Mouse (Mus musculus): ENCODE results near the gene Flii.

The Flii gene

DNA sequence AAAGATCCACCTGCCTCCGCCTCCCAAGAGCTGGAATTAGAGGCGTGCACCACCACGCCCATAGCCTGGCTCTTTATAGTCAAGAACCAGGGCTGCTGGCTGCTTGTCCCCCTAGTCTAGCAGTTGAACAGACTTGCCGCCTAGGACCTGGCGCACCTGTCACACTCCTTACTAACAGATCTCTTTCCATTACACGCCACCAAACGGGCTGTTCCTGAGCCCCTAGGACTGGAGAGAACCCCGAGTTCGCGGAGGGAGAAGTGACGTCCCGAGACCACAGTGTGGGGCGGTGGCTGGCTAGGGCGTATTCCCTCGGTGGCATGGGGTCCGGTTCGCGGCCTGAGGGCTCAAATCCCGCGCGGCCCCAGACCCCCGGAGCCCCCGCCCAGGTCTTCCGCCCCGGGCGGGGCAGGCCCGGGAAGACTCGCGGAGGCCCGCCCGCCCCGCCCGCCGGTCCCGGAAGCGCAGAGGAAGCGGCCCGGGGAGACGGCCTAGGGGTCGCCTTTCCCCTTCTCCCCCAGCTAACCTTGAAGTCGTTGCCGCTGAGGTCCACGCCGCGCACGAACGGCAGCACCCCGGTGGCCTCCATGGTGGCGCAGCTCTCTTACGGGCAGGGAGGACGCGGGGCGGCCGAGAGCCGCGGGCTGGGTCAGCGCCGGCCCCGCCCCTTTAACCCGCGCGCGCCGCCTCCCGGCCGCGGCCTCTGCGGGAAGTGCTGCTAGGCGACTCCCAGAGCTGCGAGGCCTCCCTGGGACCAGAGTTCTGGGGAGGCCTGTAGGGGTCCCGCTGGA is at the start of gene Flii:
Gene Flii (minus strand): TSS at position 663 of the 791 bp plus-strand sequence.
- H3K9me3 ChIP-seq (ENCODE audit: low read length) = no peaks in the 10 kb centered on the region
- peaks cover 58% of the 10 kb centered on the region for H3K4me1 ChIP-seq (replicated peaks; ENCODE audit: low read depth, low read length)
- TF ChIP-seq NANOG (IDR thresholded peaks at IDR 0.05; ENCODE audit: borderline replicate concordance, low read length) (no peak), POU5F1 (IDR thresholded peaks at IDR 0.05; ENCODE audit: borderline replicate concordance, low read length) (no peak)
- H3K27me3 ChIP-seq (ENCODE audit: insufficient read depth, low read length) = peaks cover 6% of the 10 kb centered on the region; the same call in 1 of the 2 replicates
- H3K4me3 ChIP-seq (replicated peaks; ENCODE audit: low read length) = peak within 1 kb of the TSS; percentile 89
- H3K36me3 ChIP-seq (ENCODE audit: insufficient read depth, low read length) = peaks cover 44% of the 10 kb centered on the region

DNA sequence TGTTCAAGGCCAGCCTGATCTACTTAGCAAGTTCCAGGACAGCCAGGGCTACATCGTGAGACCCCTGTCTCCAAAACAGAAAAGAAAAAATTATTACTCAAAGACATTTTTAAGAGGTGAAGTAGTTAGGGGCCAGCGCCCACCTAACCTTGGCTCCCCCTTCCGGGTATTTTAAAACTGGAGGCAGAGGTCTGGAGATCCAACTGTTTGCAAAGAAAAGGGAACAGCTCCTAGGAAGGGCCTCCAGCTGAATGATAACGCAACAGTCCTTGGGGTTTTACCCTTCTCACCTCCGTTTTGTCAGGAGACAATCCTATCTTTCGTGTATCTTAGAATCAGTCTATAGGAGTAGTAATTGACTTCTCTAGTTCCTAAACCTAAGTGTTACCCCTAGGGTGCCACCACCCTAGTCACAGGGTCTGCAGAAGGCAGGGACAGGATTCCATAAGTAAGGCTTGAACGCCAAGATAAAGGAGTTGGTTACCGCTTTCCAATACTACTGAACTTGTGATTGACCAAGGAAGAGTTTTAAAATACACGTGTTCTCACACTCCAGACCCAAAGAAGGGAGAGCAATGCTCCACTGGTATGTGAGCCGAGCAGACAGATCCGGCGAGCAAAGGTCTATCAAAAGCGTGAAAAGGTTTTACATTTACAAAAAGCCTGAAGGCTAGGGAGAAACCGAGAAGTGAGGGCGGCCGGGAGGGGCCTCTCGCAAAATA is 49.2 kb upstream of the Flii start:
- Histone ChIP-seq H3K4me3 (replicated peaks; ENCODE audit: low read length) (peak overlapping the region; percentile 98), H3K27me3 (ENCODE audit: insufficient read depth, low read length) (no peaks in the 10 kb centered on the region)
- TF ChIP-seq CTCF (conservative IDR thresholded peaks at IDR 0.05; ENCODE audit: low read length) (no peak), NANOG (IDR thresholded peaks at IDR 0.05; ENCODE audit: borderline replicate concordance, low read length) (no peak), POU5F1 (IDR thresholded peaks at IDR 0.05; ENCODE audit: borderline replicate concordance, low read length) (no peak)

GRCm38 (mm10) chr11:60775578-60775977 is 48.5 kb upstream of the Flii start:
- TF ChIP-seq POU5F1 (IDR thresholded peaks at IDR 0.05; ENCODE audit: borderline replicate concordance, low read length) (no peak), CTCF (conservative IDR thresholded peaks at IDR 0.05; ENCODE audit: low read length) (no peak), NANOG (IDR thresholded peaks at IDR 0.05; ENCODE audit: borderline replicate concordance, low read length) (no peak)
- Histone ChIP-seq H3K9me3 (ENCODE audit: low read length) (no peaks in the 10 kb centered on the region), H3K36me3 (ENCODE audit: insufficient read depth, low read length) (peaks cover 35% of the 10 kb centered on the region)

More for the DNA sequence above, 49.2 kb upstream of the Flii start:
- Histone ChIP-seq H3K36me3 (ENCODE audit: insufficient read depth, low read length) (peaks cover 42% of the 10 kb centered on the region), H3K4me1 (replicated peaks; ENCODE audit: low read depth, low read length) (peaks cover 55% of the 10 kb centered on the region), H3K9me3 (ENCODE audit: low read length) (no peaks in the 10 kb centered on the region)

DNA sequence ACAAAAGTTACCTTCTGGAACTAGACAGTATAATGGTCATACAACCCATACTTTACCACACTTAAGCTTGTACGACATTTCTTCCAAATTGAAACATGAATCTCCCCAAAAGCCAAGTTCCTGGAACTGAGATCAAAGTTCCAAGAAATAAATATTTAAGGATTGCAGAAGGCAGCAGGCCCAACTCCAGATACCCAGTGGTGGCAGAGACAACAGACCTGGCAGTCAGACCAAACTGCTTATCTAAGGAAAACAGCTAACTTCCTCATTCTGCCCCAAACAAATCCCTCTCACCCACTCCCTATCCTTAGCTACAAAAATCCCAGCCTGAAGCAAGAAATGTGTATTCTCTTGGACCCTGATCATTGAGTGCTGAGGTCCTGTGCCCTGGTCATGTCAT is 47.8 kb upstream of the Flii start:
- Histone ChIP-seq H3K4me3 (replicated peaks; ENCODE audit: low read length) (0 out of 2 replicates have a peak overlapping the region, but pooled peaks have one; percentile 98), H3K9me3 (ENCODE audit: low read length) (no peaks in the 10 kb centered on the region), H3K36me3 (ENCODE audit: insufficient read depth, low read length) (peaks cover 28% of the 10 kb centered on the region), H3K4me1 (replicated peaks; ENCODE audit: low read depth, low read length) (peaks cover 41% of the 10 kb centered on the region), H3K27me3 (ENCODE audit: insufficient read depth, low read length) (no peaks in the 10 kb centered on the region)
- TF ChIP-seq NANOG (IDR thresholded peaks at IDR 0.05; ENCODE audit: borderline replicate concordance, low read length) (no peak), POU5F1 (IDR thresholded peaks at IDR 0.05; ENCODE audit: borderline replicate concordance, low read length) (no peak), CTCF (conservative IDR thresholded peaks at IDR 0.05; ENCODE audit: low read length) (no peak)

More at GRCm38 (mm10) chr11:60775578-60775977, 48.5 kb upstream of the Flii start:
- Histone ChIP-seq H3K4me1 (replicated peaks; ENCODE audit: low read depth, low read length) (peaks cover 48% of the 10 kb centered on the region), H3K27me3 (ENCODE audit: insufficient read depth, low read length) (no peaks in the 10 kb centered on the region), H3K4me3 (replicated peaks; ENCODE audit: low read length) (peak overlapping the region; percentile 98)

DNA sequence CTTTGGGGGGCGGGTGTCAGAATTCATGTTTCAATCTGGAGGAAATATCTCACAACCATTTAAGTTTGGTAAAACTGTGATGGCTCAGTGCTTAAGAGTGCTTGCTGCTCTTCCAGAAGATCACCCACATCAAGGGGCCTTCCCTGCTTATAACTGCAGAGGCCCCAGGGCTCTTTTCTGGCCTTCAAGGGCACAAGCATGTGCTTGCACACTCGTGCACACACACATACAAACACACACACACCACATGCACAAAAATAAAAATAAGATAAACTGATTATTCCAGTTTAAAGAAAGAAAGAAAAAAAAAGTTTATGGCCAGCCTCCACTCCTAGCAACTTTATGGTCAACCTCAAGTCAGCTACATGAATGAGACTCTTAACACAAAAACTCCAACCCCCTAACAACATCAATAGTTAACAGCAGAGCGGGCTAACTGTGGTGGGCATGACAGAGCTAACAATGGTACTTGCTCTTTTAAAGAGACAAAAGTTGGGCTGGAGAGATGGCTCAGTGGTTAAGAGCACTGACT is 47.2 kb upstream of the Flii start:
- H3K27me3 ChIP-seq (ENCODE audit: insufficient read depth, low read length) = no peaks in the 10 kb centered on the region
- H3K36me3 ChIP-seq (ENCODE audit: insufficient read depth, low read length) = peaks cover 21% of the 10 kb centered on the region
- TF ChIP-seq NANOG (IDR thresholded peaks at IDR 0.05; ENCODE audit: borderline replicate concordance, low read length) (no peak), CTCF (conservative IDR thresholded peaks at IDR 0.05; ENCODE audit: low read length) (no peak), POU5F1 (IDR thresholded peaks at IDR 0.05; ENCODE audit: borderline replicate concordance, low read length) (no peak)
- no peak overlapping the region for H3K4me3 ChIP-seq (replicated peaks; ENCODE audit: low read length)
- no peaks in the 10 kb centered on the region for H3K9me3 ChIP-seq (ENCODE audit: low read length)
- peaks cover 35% of the 10 kb centered on the region for H3K4me1 ChIP-seq (replicated peaks; ENCODE audit: low read depth, low read length)

- Histone ChIP-seq H3K9me3 (ENCODE audit: low read length) (no peaks in the 10 kb centered on the region), H3K27me3 (ENCODE audit: insufficient read depth, low read length) (no peaks in the 10 kb centered on the region), H3K36me3 (ENCODE audit: insufficient read depth, low read length) (peaks cover 7% of the 10 kb centered on the region; the same call in 1 of the 2 replicates), H3K4me1 (replicated peaks; ENCODE audit: low read depth, low read length) (peaks cover 21% of the 10 kb centered on the region), H3K4me3 (replicated peaks; ENCODE audit: low read length) (no peak overlapping the region)
- TF ChIP-seq POU5F1 (IDR thresholded peaks at IDR 0.05; ENCODE audit: borderline replicate concordance, low read length) = no peak
- no peak for TF ChIP-seq CTCF (conservative IDR thresholded peaks at IDR 0.05; ENCODE audit: low read length)
- TF ChIP-seq NANOG (IDR thresholded peaks at IDR 0.05; ENCODE audit: borderline replicate concordance, low read length) = no peak
Observed at GRCm38 (mm10) chr11:60772161-60772560, 45.1 kb upstream of the Flii start.

- TF ChIP-seq CTCF (conservative IDR thresholded peaks at IDR 0.05; ENCODE audit: low read length) (no peak), POU5F1 (IDR thresholded peaks at IDR 0.05; ENCODE audit: borderline replicate concordance, low read length) (no peak), NANOG (IDR thresholded peaks at IDR 0.05; ENCODE audit: borderline replicate concordance, low read length) (no peak)
- peaks cover 17% of the 10 kb centered on the region for H3K4me1 ChIP-seq (replicated peaks; ENCODE audit: low read depth, low read length)
- no peak overlapping the region for H3K4me3 ChIP-seq (replicated peaks; ENCODE audit: low read length)
- H3K36me3 ChIP-seq (ENCODE audit: insufficient read depth, low read length) = peaks cover 7% of the 10 kb centered on the region; the same call in 1 of the 2 replicates
- H3K9me3 ChIP-seq (ENCODE audit: low read length) = no peaks in the 10 kb centered on the region
- no peaks in the 10 kb centered on the region for H3K27me3 ChIP-seq (ENCODE audit: insufficient read depth, low read length)
Observed at GRCm38 (mm10) chr11:60770776-60771175, 43.7 kb upstream of the Flii start.

- Histone ChIP-seq H3K36me3 (ENCODE audit: insufficient read depth, low read length) (0 out of 2 replicates have a peak, but pooled peaks cover 5% of the 10 kb centered on the region), H3K4me1 (replicated peaks; ENCODE audit: low read depth, low read length) (0 out of 2 replicates have a peak, but pooled peaks cover 7% of the 10 kb centered on the region), H3K4me3 (replicated peaks; ENCODE audit: low read length) (no peak overlapping the region), H3K9me3 (ENCODE audit: low read length) (no peaks in the 10 kb centered on the region), H3K27me3 (ENCODE audit: insufficient read depth, low read length) (no peaks in the 10 kb centered on the region)
- TF ChIP-seq POU5F1 (IDR thresholded peaks at IDR 0.05; ENCODE audit: borderline replicate concordance, low read length) (no peak), NANOG (IDR thresholded peaks at IDR 0.05; ENCODE audit: borderline replicate concordance, low read length) (no peak), CTCF (conservative IDR thresholded peaks at IDR 0.05; ENCODE audit: low read length) (no peak)
Observed at GRCm38 (mm10) chr11:60769322-60769721, 42.3 kb upstream of the Flii start.

All from E14TG2a.4 (cell line).